Mouse (Mus musculus): ENCODE results near the gene Itgb7. TPM values are rescaled to one million over a fixed set of nuclear protein-coding genes. Genes with fewer than 3 reads are reported as not detected.
A peak's percentile ranks its signal among the peaks of the same experiment; 100 is the strongest.
"Not testable (repeated sequence)": the region's sequence is repeated elsewhere in the genome, so short reads cannot be mapped to it uniquely, and the experiment has no call there.

Itgb7 gene
- total RNA-seq, 4 experiments from 2014 or later, result 0.34 to 1.8 (median 1.0) TPM

GRCm38 (mm10) chr15:102230408-102231321, 1.1 kb downstream of the Itgb7 start:
- DNase-seq (ENCODE audit: low spot score in 2 of 2), result no peak

DNA sequence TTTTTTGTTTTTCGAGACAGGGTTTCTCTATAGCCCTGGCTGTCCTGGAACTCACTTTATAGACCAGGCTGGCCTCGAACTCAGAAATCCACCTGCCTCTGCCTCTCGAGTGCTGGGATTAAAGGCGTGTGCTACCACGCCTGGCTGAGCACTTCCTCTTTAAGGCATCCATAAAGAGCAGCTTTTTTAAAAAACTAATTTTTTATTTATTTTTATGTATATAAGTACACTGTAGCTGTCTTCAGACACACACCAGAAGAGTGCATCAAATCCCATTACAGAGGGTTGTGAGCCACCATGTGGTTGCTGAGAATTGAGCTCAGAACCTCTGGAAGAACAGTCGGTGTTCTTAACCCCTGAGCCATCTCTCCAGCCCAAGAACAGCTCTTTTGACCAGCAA, 6.1 kb downstream of the Itgb7 start:
- DNase-seq (ENCODE audit: low spot score in 2 of 2), result not testable (repeated sequence)

DNA sequence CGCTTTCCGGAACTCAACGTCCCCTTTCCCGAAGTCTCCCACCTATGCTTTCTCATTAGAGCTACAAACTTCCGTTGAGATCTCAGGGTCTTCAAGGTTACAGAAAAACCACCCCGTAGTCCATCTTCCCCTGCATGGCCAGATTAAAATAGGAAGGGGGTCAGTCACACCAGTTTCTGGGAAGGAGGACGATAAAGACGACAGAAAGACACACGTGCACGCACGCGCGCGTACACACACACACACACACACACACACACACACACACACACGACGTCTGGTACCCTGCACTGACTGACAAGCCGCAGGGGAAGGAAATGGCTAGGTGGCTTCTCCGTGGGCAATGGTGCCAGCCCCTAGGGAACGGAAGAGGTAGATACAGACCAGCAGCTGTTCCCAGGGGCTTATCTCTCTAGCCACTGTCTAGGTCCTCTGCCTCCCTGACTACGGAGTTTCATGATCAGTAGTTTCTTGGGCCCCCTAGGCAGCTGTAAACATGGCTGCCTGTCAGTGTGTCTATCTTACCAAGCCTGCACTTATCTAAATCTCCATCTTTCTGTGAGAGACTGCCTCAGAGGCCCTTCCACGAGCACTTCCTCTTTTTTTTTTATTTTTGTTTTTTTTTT, 6.6 kb downstream of the Itgb7 start:
- no peak for DNase-seq (ENCODE audit: low spot score in 2 of 2)

DNA sequence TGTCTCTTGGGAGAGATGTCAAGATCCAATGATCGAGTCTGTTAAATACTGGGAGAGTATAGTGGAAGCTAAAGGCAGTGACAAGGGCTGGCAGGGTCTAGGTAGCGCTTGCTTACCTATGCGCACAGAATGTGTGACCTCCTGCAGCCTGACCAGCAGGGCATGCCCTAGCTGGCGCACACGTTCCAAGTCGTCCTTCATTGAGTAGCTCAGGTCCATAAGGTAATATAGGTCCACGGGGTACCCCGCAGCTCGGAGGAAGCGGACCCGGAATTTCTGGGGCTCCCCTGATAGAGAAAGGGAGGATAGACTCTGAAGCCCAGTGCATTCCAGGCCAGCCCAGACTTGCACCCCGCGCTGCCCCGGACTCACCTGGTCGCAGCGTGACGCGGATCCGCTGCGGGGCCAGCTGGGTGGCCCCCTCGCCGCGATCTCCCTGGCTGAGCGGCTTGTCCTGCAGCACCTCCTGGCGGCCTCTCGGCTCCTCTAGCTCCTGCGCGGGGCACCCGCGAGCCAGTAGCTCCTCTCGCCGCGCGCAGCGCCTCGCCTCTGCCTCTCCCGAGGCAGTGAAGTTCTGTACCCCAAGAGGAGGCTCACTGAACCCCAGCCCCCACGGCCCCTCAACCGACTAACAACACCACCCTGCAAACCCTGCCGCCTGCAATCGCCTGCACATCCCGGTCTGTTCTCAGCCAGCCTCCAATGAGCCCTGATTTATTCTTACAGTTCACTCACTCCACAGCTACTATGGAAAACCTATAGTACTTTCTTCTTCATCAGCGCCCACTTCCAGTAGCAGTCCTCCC, 7.4 kb downstream of the Itgb7 start:
- peak; percentile 61 to 69 for DNase-seq (ENCODE audit: low spot score in 2 of 2)

DNA sequence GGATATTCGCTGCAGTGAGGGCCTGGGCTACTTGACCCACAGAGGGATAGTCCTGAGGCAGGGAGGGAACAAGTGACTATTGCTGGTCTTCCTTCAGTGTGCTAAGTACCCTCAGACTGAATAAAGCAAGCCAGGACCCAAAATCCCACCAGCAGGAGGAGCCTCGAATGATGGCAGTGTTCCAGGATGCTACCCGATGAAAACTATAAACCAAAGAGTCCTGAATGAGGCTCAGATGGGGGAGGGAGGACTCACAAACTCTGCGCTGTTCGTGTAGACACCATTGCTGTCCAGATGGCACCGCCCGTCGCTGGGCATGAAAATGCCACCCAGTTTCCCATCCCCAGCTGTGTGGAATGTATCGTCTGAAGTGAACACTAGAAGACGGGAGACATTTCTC, 9.4 kb downstream of the Itgb7 start:
- no peak for DNase-seq (ENCODE audit: low spot score in 2 of 2)

DNA sequence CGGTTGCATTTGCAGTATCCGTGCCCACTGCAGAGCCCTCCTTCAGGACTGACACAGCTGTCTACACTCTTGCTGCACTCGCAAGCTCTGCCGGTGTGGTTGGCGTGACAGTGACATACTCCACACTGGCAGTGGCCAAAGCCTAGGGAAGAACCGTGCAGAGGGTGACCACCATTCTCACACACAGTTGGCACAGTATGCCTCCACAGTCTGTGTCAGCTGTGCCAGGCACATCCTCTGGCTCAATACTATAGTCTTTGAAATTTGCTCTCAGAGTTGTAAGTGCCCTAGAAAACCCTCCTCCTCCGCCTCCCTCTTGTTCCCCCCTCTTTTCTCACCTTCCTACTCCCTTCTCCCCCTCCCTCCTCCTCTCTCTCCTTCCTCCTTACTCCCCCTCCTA, 14.4 kb downstream of the Itgb7 start:
- no peak for DNase-seq (ENCODE audit: low spot score in 2 of 2)

DNA sequence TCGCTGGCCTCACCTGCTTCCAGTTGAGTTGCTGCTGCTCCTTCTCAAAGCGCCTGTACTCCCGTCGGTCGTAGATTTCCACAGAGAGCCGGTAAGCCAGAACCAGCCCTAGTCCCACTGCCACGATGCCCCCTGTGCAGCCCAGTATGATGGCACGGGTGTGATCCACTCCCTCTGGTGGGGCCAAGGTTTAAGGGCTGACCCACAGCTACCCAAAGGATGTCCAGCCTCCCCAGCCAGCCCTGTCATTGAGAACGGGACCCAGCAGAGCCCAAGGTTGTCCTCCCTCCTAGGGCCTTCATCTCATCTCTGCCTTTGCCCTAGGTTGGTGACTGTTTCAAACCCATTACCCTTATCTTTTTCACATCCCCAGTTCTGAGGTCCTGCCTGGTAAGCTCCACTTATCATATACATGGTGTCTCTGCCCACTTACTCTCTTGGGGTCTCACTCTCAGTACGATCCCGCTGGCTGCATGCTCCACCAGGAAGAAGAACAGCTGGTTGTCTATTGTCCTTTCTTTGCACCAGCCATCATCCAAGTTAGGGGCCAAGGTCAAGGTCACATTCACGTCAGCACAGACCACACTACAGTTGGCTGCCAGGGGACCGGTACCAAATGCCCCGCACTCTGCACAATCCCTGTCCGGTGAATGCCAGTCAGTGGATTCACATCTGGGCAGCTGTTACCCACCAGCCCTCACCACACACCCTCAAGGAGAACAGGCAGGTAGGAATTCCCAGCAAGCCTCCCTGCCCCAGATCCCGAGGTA, 15.1 kb downstream of the Itgb7 start:
- no peak for DNase-seq (ENCODE audit: low spot score in 2 of 2)

GRCm38 (mm10) chr15:102215624-102216023, 16.1 kb downstream of the Itgb7 start:
- DNase-seq (ENCODE audit: low spot score in 2 of 2), result no peak

DNA sequence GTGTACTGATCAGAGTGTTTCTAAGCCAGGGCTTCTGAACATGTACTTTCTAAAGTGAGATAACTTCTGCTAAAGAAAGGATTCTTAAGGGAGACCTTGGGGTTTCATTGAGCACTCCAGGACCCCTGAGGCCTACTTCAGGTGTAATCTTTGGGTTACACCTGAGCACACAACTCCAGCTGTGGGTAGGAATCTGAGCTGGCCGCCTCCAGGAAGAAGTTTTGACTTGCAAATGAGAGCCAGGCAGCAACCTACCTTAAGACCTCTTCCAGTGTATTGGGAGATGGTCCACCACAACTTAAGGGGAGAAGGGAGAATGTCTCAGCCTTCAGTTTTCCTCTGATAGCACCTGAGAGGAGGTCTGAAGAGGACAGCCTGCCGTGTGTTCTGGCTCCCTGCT, 17.6 kb downstream of the Itgb7 start:
- DNase-seq (ENCODE audit: low spot score in 2 of 2), result no peak

GRCm38 (mm10) chr15:102211895-102212294, 19.8 kb downstream of the Itgb7 start:
- DNase-seq (ENCODE audit: low spot score in 2 of 2), result no peak

DNA sequence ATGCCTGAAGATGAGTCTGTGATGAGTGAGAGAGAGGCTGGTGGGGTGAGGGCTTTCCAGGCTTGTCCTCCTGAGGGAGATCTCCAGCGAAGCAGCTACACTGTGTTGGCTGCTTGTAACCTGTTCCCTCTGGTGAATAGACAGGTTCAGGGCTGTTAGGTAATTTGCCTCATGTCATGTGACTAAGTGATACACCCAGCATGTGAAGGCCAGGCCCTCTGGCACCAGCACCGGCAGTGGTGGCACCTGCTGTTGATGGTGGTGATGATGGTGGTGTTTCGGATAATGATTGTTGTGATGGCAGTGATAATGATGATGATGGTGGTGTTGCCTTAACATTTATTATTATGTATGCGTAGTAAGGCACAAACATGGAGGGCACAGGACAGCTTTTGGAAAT, 20.9 kb downstream of the Itgb7 start:
- no peak for DNase-seq (ENCODE audit: low spot score in 2 of 2)

- DNase-seq (ENCODE audit: low spot score in 2 of 2), result no peak
Measured at GRCm38 (mm10) chr15:102209114-102209513, 22.6 kb downstream of the Itgb7 start.

DNA sequence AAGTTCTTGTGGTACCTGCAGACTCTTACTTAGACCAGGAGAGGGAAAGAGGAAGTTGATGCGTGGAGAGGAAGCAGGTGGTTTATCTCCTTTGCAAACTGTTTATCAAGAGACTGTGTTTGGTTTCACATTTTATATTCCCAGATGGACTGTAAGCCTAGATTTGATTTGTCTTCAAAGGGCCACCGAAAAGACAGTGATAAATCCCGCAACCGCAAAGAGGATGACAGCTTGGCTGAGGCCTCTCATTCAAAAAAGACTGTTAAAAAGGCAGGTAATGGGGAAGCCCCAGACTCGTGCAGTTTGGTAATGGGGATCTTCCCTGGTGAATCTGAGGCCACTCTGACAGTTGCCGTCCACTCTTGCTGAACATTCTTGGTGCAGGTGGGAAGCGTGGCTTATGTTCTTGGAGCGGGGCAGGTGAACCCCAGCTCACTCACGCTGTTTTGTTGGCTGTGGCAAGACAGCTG, 23.6 kb downstream of the Itgb7 start:
- no peak for DNase-seq (ENCODE audit: low spot score in 2 of 2)

- DNase-seq (ENCODE audit: low spot score in 2 of 2), result no peak
Measured at GRCm38 (mm10) chr15:102207351-102207750, 24.4 kb downstream of the Itgb7 start.

- DNase-seq (ENCODE audit: low spot score in 2 of 2), result no peak
Measured at GRCm38 (mm10) chr15:102205779-102206178, 26.0 kb downstream of the Itgb7 start.

DNA sequence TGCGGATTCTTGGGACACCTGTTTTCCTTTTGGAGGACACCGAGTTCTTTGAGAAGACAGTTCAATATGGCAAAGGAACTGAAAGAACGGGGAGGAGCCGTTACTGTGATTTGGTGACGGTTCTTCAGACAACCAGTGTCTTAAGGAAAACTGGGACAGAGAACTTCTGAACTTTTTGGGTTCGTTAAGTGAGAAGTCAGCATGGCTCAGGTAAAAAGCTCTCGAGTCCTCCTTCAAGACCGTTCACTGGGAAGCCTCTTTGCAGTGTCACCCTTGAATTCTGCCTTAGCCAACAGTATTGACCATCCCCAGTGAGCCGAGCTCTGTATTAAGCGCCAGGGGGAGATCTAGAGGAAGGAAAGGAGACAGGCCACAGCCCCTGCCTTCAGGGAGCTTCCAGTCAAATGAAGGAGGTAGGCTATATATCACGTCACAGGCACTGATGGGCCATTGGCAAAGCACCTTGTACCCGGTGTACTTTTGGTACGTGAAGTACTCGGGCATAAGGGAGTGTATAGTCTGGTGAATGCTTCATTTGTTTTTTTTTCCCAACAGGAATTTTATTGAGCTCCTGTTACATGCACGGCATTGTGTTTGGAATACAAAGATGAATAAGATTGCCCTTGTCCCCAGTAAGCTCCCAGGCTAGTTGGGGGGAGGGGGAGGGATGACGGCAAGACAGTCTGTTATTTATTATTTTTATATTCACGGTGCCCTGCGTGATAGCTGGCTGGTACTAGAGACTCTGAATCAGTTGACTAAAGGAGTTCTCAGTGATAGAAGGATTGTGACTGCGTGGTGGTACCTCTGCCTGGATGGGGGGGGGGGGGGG, 26.9 kb downstream of the Itgb7 start, which contains the start of gene Csad:
Gene Csad (minus strand): TSS at position 51 of the 832 bp plus-strand sequence.
- DNase-seq (ENCODE audit: low spot score in 2 of 2), result no peak

- peak; percentile 24 to 43 for DNase-seq (ENCODE audit: low spot score in 2 of 2)
Measured at GRCm38 (mm10) chr15:102203835-102204381, 27.8 kb downstream of the Itgb7 start.

- peak; percentile 91 to 96 for DNase-seq (ENCODE audit: low spot score in 2 of 2)
Measured at GRCm38 (mm10) chr15:102202971-102203834, 28.5 kb downstream of the Itgb7 start, which contains the start of gene Zfp740. Gene Zfp740, plus strand, starts transcription at chr15:102203249.

DNA sequence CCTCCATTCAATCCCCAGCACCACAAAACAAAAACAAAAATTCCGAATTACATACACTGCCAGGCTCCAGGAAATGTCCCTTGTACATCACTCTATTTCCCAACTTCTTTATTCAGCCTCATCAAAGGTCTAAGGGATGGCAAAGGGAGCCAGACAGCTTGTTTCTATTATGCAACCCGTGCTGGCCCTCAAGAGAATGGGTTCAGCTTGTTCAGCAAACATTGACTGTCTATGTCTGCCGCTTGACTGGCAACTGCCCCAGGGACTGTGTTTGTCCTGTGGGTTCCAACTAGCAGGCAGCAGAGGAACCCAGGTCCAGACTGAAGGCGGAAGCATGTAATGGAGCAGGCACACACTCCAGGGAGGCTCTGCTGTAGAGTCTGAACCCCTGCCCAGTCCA, 32.9 kb downstream of the Itgb7 start:
- DNase-seq (ENCODE audit: low spot score in 2 of 2), result no peak
